Mouse (Mus musculus) brown adipose tissue, adult 24 weeks (tissue): ENCODE data around the gene Ahdc1. TPM values are rescaled to one million over a fixed set of nuclear protein-coding genes. Genes with fewer than 3 reads are reported as not detected.
A peak's percentile ranks its signal among the peaks of the same experiment; 100 is the strongest.

ENCODE experiments used
- H3K27ac ChIP-seq: fragments of 200-500 bp; replicated peaks from 2 replicates; pipeline ENCODE4 v1.5.1; 2012; ENCODE audit warnings: low read depth, mild to moderate bottlenecking, low read length
- H3K4me1 ChIP-seq: fragments of 200-500 bp; 2 replicates; pipeline ENCODE4 v1.6.1; 2012; ENCODE audit warnings: low read length, mixed read lengths; ENCODE audit not compliant: control insufficient read depth, insufficient read depth, insufficient read length
- H3K4me3 ChIP-seq: fragments of 200-500 bp; 2 replicates; pipeline ENCODE4 v1.5.1; 2012; ENCODE audit warnings: low read depth, mild to moderate bottlenecking, low read length, moderate library complexity; ENCODE audit not compliant: insufficient read depth
- polyA plus RNA-seq: library from polyadenylated mRNA; stranded (reverse); fragments of >200 nt; gene quantifications from 2 replicates; pipeline ENCODE4 v1.2.4, GENCODE M21; 2012; ENCODE audit not compliant: missing spikeins, insufficient read depth, insufficient read length

The Ahdc1 gene
- polyA plus RNA-seq, 1 experiment, result 26.1 TPM

DNA sequence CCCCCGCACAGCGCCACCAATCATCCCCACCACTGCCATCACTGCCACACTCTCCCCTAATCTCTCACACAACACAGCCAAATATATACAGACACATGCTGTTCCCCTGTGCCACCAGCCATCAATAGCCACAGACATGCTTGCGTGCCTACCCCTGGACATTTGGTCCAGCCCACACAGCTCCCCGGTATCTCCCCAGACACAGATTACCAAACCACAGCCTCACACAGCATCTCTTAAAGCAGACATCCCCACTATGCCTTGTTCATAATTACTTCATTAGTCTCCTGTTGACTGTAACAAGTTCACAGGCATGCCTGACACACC is 80.4 kb downstream of the Ahdc1 start:
- no peak overlapping the region for H3K4me3 ChIP-seq
- H3K4me1 ChIP-seq, result peaks cover 50% of the 10 kb centered on the region
- H3K27ac ChIP-seq, result no peak overlapping the region

GRCm38 (mm10) chr4:133092453-133092901 is 81.4 kb downstream of the Ahdc1 start:
- peaks cover 46% of the 10 kb centered on the region for H3K4me1 ChIP-seq
- 0 out of 2 replicates have a peak overlapping the region, but pooled peaks have one; percentile 14 for H3K4me3 ChIP-seq
- peak overlapping the region; percentile 9 for H3K27ac ChIP-seq

GRCm38 (mm10) chr4:133093056-133093455 is 82.0 kb downstream of the Ahdc1 start:
- Histone ChIP-seq H3K4me3 (no peak overlapping the region), H3K4me1 (peaks cover 43% of the 10 kb centered on the region), H3K27ac (0 out of 2 replicates have a peak overlapping the region, but pooled peaks have one; percentile 30)

DNA sequence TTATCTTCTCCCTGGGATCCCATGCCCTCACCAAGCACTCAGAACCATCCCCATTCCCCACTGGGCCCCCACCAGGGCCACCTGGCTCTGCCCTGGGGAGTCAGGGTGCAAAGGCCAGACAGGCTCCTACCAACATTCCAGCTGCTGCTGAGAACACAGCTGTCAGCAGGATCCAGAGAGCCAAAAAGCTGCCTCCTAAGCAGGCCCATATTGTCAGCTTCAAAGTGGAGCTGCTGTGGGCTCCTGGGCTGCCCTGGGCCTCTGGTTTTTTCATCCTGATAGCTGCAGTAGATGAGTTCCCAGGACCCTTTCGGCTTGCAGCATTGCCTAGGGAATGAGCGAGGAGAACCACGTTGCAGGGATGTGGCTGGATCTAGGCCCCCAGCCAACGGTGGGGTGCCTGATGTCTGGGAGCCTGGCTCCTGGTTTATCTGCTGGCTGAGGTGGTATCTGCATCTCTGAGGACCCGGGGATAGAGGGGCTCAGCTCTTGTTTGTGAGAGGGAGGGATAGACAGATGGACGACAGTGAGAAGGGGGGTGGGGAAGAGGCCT is 82.5 kb downstream of the Ahdc1 start:
- H3K4me3 ChIP-seq, result no peak overlapping the region
- H3K27ac ChIP-seq, result 0 out of 2 replicates have a peak overlapping the region, but pooled peaks have one; percentile 30
- H3K4me1 ChIP-seq, result peaks cover 40% of the 10 kb centered on the region

- H3K4me1 ChIP-seq, result peaks cover 40% of the 10 kb centered on the region
- peak overlapping the region; percentile 46; the same call in 1 of the 2 replicates for H3K27ac ChIP-seq
- H3K4me3 ChIP-seq, result no peak overlapping the region
Observed at GRCm38 (mm10) chr4:133094255-133094654, 83.2 kb downstream of the Ahdc1 start.

GRCm38 (mm10) chr4:133094936-133095733 is 84.1 kb downstream of the Ahdc1 start:
- H3K4me3 ChIP-seq, result peak overlapping the region; percentile 51
- H3K27ac ChIP-seq, result peak overlapping the region; percentile 79
- peaks cover 40% of the 10 kb centered on the region for H3K4me1 ChIP-seq

DNA sequence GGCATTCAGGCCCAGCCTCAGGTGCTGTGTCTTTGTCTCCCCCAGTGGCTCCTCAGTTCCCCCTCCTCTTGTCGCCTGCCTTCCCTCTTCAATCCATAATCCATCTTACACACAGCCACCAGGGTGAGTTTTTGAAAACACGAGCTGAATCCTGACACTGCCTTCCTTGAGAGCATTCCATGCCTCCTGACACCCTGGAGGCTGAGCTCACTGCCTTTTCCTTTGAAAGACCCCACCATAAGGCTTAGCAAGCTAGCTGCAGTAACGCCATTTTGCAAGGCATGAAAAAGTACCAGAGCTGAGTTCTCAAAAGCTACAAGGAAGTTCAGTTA is 84.6 kb downstream of the Ahdc1 start:
- H3K27ac ChIP-seq, result peak overlapping the region; percentile 79
- peak overlapping the region; percentile 51 for H3K4me3 ChIP-seq
- H3K4me1 ChIP-seq, result peaks cover 34% of the 10 kb centered on the region

- H3K4me1 ChIP-seq, result peaks cover 25% of the 10 kb centered on the region
- peak overlapping the region; percentile 70 for H3K4me3 ChIP-seq
- H3K27ac ChIP-seq, result peak overlapping the region; percentile 87
Observed at GRCm38 (mm10) chr4:133096671-133097070, 85.6 kb downstream of the Ahdc1 start.

DNA sequence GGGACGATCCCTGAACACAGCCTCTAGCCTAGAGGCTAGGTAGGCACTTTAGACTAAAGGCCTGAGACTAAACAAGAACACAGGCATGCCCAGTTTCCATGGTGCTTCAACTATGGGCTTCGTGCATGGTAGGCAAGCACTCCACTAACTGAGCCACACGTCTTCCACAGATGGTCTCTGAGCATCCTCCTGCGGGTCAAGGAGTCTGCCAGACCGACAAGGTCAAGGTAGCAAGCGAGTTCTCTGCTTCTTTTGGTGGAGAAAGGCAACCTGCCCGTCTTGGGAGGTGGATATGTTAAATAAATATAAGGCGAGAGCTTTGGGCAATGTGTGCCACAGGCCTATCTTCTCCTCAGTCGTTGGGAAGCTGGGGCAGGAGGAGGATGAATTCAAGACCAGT is 90.7 kb downstream of the Ahdc1 start:
- H3K4me3 ChIP-seq, result no peak overlapping the region

DNA sequence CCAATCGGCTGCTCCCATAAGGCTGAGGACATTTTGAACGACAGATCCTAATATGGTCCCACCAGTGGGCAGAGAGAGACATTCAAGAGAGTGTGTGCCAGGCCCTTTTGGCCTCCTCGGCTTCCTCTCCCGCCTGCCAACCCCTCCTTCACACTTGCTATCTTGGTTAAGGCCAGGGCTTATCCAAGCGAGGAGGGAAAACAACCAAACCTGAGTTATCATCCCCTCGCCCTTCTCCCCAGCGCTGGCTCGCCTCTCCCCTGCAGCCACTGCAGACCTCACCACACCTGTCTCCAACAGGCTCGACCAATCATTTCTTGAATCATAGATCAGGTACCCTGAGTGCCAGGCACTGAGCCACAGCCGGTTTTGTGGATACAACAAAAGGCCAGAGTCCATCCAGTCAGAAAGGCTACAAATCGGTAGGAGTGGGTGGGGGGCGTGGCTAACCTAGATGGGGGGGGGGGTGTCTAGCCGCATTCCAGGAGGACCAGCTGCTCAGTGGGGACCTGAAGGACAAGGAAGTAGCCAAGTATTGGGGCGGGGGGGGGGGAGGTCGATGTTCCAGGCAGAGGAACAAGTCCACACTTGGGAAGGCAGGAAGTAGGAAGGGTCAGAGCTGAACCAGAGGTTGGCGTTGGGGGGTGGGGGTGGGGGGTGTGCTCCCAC is 92.6 kb downstream of the Ahdc1 start:
- Histone ChIP-seq H3K4me1 (peaks cover 18% of the 10 kb centered on the region), H3K27ac (peak overlapping the region; percentile 50; the same call in 1 of the 2 replicates), H3K4me3 (no peak overlapping the region)

More for the DNA sequence above, 90.7 kb downstream of the Ahdc1 start:
- H3K4me1 ChIP-seq, result peaks cover 8% of the 10 kb centered on the region
- H3K27ac ChIP-seq, result no peak overlapping the region

- H3K4me3 ChIP-seq, result no peak overlapping the region
- peak overlapping the region; percentile 50 for H3K27ac ChIP-seq
- peaks cover 24% of the 10 kb centered on the region for H3K4me1 ChIP-seq
Observed at GRCm38 (mm10) chr4:133104194-133104569, 93.1 kb downstream of the Ahdc1 start.

GRCm38 (mm10) chr4:133106691-133107090 is 95.6 kb downstream of the Ahdc1 start:
- peaks cover 23% of the 10 kb centered on the region for H3K4me1 ChIP-seq
- no peak overlapping the region for H3K4me3 ChIP-seq
- no peak overlapping the region for H3K27ac ChIP-seq

- Histone ChIP-seq H3K4me1 (peaks cover 24% of the 10 kb centered on the region), H3K4me3 (no peak overlapping the region), H3K27ac (peak overlapping the region; percentile 71)
Observed at GRCm38 (mm10) chr4:133107788-133108281, 96.8 kb downstream of the Ahdc1 start.

DNA sequence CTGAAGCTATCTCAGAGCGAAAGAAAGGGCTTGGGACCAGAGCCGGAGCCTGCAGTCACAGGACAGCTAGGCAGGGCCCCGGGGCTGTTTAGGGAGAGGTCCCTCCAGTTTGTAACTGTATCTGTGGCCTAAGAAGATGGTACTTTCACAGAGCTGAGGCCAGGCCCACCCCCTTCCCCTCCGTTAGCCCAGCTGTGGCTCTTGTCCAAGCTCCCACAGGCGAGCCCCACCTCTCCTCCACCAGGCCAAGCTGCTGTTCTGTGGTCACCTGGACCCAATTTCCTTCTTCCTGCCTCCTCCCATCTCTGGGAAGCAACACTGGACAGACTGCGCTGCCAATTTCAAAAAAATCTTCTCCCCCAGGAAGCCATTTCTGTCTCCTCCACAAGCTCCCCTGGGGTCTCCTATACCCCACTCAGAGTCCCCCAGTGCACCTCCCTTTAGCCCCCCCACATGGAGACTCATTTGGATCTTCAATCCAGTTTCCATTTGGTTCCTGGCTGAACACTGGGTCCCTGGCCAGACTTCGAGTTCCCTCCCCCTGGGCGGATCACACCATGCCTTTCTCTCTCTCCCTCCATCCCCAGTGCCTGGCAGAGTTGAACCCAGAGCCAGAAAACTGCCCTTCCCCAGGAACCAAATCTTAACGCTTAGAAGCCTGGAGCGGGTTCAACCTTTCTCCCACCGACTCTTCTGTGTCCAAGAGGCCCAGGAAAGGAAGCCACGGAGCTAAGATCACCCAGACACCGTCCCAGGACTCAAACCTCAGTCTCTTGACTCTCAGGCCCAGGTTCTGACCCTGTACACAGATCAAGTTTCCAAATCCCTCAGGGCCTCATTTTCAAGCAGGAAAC is 97.6 kb downstream of the Ahdc1 start:
- no peak overlapping the region for H3K4me3 ChIP-seq

More for the DNA sequence above, 97.6 kb downstream of the Ahdc1 start:
- Histone ChIP-seq H3K4me1 (peaks cover 20% of the 10 kb centered on the region), H3K27ac (peak overlapping the region; percentile 71)
